Mouse (Mus musculus) ES-Bruce4 (cell line): ENCODE results near the gene Pparg.

ENCODE experiments used
- CTCF ChIP-seq: IDR thresholded peaks from one replicate; pipeline ENCODE4 v1.8.1; 2011; ENCODE audit warnings: low read depth, low read length
- EP300 ChIP-seq: IDR thresholded peaks from 2 replicates; pipeline ENCODE4 v1.6.1; 2011; ENCODE audit warnings: low read depth, low read length; ENCODE audit not compliant: insufficient read depth
- POLR2A ChIP-seq: IDR thresholded peaks from one replicate; pipeline ENCODE4 v1.8.1; 2011; ENCODE audit warnings: low read length; ENCODE audit not compliant: insufficient read depth

DNA sequence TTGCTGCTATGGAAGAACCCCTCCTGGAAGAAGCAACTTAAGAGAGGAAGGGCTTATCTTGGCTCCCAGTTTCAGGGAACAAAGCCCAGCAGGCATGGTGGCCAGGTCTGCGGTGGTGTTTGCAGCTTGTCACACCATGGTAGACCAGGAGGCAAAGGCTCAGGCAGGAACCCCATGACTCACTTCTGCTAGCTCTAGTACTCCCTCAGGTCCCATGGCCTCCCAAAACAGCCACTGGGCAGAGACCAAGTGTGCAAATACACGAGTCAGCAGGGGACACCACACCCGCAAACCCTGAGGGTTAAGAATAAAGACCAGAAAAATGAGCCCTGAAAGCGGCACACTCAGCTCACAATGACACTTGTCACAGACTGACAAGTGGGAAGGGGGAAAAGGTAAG, 175.4 kb downstream of the Pparg start:
- TF ChIP-seq POLR2A = no peak
- TF ChIP-seq CTCF = no peak
- TF ChIP-seq EP300 = no peak
